Mouse (Mus musculus): ENCODE data around the gene 9130023H24Rik. TPM values are rescaled to one million over a fixed set of nuclear protein-coding genes. Genes with fewer than 3 reads are reported as not detected.

Gene 9130023H24Rik
- total RNA-seq (2023), result 1 to 10 TPM; 4.7 to 4.9 TPM

GRCm38 (mm10) chr7:128237927-128238778, at the start of gene 9130023H24Rik:
TSS of gene 9130023H24Rik (minus strand) at chr7:128238031.

GRCm38 (mm10) chr7:128265411-128265810, 27.6 kb upstream of the 9130023H24Rik start, which contains the start of gene Slc5a2:
TSS of gene Slc5a2 (plus strand) at chr7:128265657.

GRCm38 (mm10) chr7:128246496-128247391, 8.9 kb upstream of the 9130023H24Rik start, which contains the start of gene Tgfb1i1:
TSS of gene Tgfb1i1 (plus strand) at chr7:128246812.

GRCm38 (mm10) chr7:128236856-128237592, 807 bp downstream of the 9130023H24Rik start, which contains the start of gene Armc5:
TSS of gene Armc5 (plus strand) at chr7:128237342.

GRCm38 (mm10) chr7:128206152-128206551, 31.7 kb downstream of the 9130023H24Rik start, which contains the start of gene Cox6a2:
TSS of gene Cox6a2 (minus strand) at chr7:128206387.

Other genes starting within 250 kb of the 9130023H24Rik start
- gene Pycard, start 244.2 kb downstream of the 9130023H24Rik start, total RNA-seq (2023), result 10 to 100 TPM; 58.7 to 76.0 TPM
- gene Trim72, start 234.1 kb downstream of the 9130023H24Rik start, total RNA-seq (2023), result under 1 TPM; 0.42 to 0.57 TPM
- gene Itgam, start 175.4 kb downstream of the 9130023H24Rik start, total RNA-seq (2023), result 100 to 1,000 TPM; 810 to 844 TPM
- gene Gm49368, start 175.3 kb downstream of the 9130023H24Rik start, total RNA-seq (2023), result 10 to 100 TPM; 17.9 to 22.6 TPM
- gene Itgax, start 108.5 kb downstream of the 9130023H24Rik start, total RNA-seq (2023), result 10 to 100 TPM; 18.0 to 27.4 TPM
- 1 to 10 TPM; 1.4 to 1.8 TPM for gene Itgad, start 83.7 kb downstream of the 9130023H24Rik start, total RNA-seq (2023)
- gene Cox6a2, start 31.6 kb downstream of the 9130023H24Rik start, total RNA-seq (2023), result under 1 TPM in 1 of 2 experiments, not detected in 1; 0.93 TPM
- gene Armc5, start 689 bp downstream of the 9130023H24Rik start, total RNA-seq (2023), result 10 to 100 TPM; 10.5 to 11.5 TPM
- 1 to 10 TPM in 1 of 2 experiments, under 1 TPM in 1; 0.91 to 1.2 TPM for gene Tgfb1i1, start 8.8 kb upstream of the 9130023H24Rik start, total RNA-seq (2023)
- gene Slc5a2, start 27.6 kb upstream of the 9130023H24Rik start, total RNA-seq (2023), result not detected
- gene BC017158, start 60.1 kb upstream of the 9130023H24Rik start, total RNA-seq (2023), result 10 to 100 TPM; 13.5 to 15.8 TPM
- 10 to 100 TPM; 40.2 to 49.1 TPM for gene Rgs10, start 180.7 kb upstream of the 9130023H24Rik start, total RNA-seq (2023)
- 10 to 100 TPM; 73.4 to 82.6 TPM for gene Tial1, start 223.7 kb upstream of the 9130023H24Rik start, total RNA-seq (2023)